Mouse (Mus musculus): ENCODE results near the gene Ccer2. TPM values are rescaled to one million over a fixed set of nuclear protein-coding genes. Genes with fewer than 3 reads are reported as not detected.

Gene Ccer2
- polyA plus RNA-seq (2014; fragmentation: Nextera tagmentation; extraction: Ambion mirVana): 1.5 and 2.0 TPM in 2 replicates

DNA sequence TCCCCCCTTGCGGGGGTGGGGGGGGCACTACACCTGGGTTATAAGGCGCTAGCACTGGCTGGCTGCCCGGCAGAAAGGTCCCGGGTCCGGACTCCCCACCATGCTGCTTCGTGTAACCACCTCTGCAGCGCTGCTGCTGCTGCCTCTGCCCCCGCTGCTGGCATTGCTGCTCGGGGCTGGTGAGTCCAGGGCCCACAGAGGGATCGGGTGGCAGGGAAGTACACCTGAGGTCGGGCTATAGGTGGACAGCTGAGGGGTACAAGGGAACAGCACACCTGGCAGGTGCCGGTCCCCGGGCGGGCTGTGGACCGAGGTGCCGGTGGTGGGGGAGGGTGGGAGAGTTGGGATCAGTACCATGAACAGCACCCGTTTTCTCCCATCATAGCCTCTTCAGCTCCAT lies at the start of gene Ccer2:
Gene Ccer2, plus strand, starts transcription at position 96 of the 400 bp plus-strand sequence.
- Histone ChIP-seq H3K4me1 (ENCODE audit: control insufficient read depth, insufficient read depth, low read length) (no peaks in the 10 kb centered on the region), H3K27me3 (ENCODE audit: control insufficient read depth, insufficient read depth, low read length) (peaks cover 5% of the 10 kb centered on the region; the same call in 1 of the 2 replicates), H3K4me3 (ENCODE audit: low read depth, low read length) (no peak within 1 kb of the TSS), H3K27ac (replicated peaks; ENCODE audit: low read depth, low read length) (no peak within 1 kb of the TSS), H3K36me3 (replicated peaks; ENCODE audit: control insufficient read depth, insufficient read depth, low read depth, low read length) (peaks cover 3% of the 10 kb centered on the region), H3K9ac (replicated peaks; ENCODE audit: low read length) (0 out of 2 replicates have a peak within 1 kb of the TSS, but pooled peaks have one; percentile 22), H3K4me2 (ENCODE audit: low read depth, low read length) (no peak within 1 kb of the TSS), H3K9me3 (replicated peaks; ENCODE audit: control insufficient read depth, low read length) (no peaks in the 10 kb centered on the region)
- WGBS: 4% methylated on average over 17 of the region's 17 CpGs
- peak; percentile 42 for DNase-seq (ENCODE audit: low spot score)
- no peak for ATAC-seq (replicated peaks; ENCODE audit: insufficient number of reproducible peaks, low FRiP score, low TSS enrichment, low read depth)

DNA sequence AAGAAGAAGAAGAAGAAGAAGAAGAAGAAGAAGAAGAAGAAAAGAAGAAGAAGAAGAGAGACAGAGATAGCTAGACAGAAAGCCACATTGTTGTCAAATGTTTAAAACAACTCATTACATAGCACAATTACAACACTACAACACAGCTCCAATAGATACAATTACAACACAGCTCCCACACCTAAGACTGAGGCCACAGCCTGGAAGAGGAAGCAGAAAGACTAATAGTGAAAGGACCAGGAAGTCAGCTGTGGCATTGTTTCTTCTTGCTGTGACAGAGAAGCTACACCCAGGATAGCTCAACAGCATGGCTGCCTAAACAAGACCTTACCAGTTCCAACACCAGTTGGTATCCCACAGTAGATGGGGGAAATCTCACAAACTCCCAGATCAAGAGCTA lies 46.5 kb upstream of the Ccer2 start:
- Histone ChIP-seq H3K27ac (replicated peaks; ENCODE audit: low read depth, low read length) (no peak overlapping the region), H3K9ac (replicated peaks; ENCODE audit: low read length) (no peak overlapping the region), H3K4me2 (ENCODE audit: low read depth, low read length) (no peak overlapping the region), H3K4me1 (ENCODE audit: control insufficient read depth, insufficient read depth, low read length) (no peaks in the 10 kb centered on the region), H3K4me3 (ENCODE audit: low read depth, low read length) (no peak overlapping the region), H3K36me3 (replicated peaks; ENCODE audit: control insufficient read depth, insufficient read depth, low read depth, low read length) (no peaks in the 10 kb centered on the region), H3K27me3 (ENCODE audit: control insufficient read depth, insufficient read depth, low read length) (no peaks in the 10 kb centered on the region), H3K9me3 (replicated peaks; ENCODE audit: control insufficient read depth, low read length) (no peaks in the 10 kb centered on the region)
- DNase-seq (ENCODE audit: low spot score): no peak
- ATAC-seq (replicated peaks; ENCODE audit: insufficient number of reproducible peaks, low FRiP score, low TSS enrichment, low read depth): no peak

GRCm38 (mm10) chr7:28710962-28711361 lies 45.0 kb upstream of the Ccer2 start:
- H3K9me3 ChIP-seq (replicated peaks; ENCODE audit: control insufficient read depth, low read length): no peaks in the 10 kb centered on the region
- no peak overlapping the region for H3K9ac ChIP-seq (replicated peaks; ENCODE audit: low read length)
- H3K27me3 ChIP-seq (ENCODE audit: control insufficient read depth, insufficient read depth, low read length): no peaks in the 10 kb centered on the region
- no peak overlapping the region for H3K27ac ChIP-seq (replicated peaks; ENCODE audit: low read depth, low read length)
- ATAC-seq (replicated peaks; ENCODE audit: insufficient number of reproducible peaks, low FRiP score, low TSS enrichment, low read depth) (no peak), DNase-seq (ENCODE audit: low spot score) (no peak)
- H3K4me2 ChIP-seq (ENCODE audit: low read depth, low read length): no peak overlapping the region
- H3K36me3 ChIP-seq (replicated peaks; ENCODE audit: control insufficient read depth, insufficient read depth, low read depth, low read length): no peaks in the 10 kb centered on the region
- H3K4me3 ChIP-seq (ENCODE audit: low read depth, low read length): no peak overlapping the region
- 69% methylated on average over 3 of the region's 3 CpGs for WGBS
- H3K4me1 ChIP-seq (ENCODE audit: control insufficient read depth, insufficient read depth, low read length): no peaks in the 10 kb centered on the region

- WGBS: 77% methylated on average over 5 of the region's 5 CpGs
- H3K4me3 ChIP-seq (ENCODE audit: low read depth, low read length): no peak overlapping the region
- DNase-seq (ENCODE audit: low spot score) (no peak), ATAC-seq (replicated peaks; ENCODE audit: insufficient number of reproducible peaks, low FRiP score, low TSS enrichment, low read depth) (no peak)
- H3K4me2 ChIP-seq (ENCODE audit: low read depth, low read length): no peak overlapping the region
- H3K9ac ChIP-seq (replicated peaks; ENCODE audit: low read length): no peak overlapping the region
- no peaks in the 10 kb centered on the region for H3K9me3 ChIP-seq (replicated peaks; ENCODE audit: control insufficient read depth, low read length)
- no peaks in the 10 kb centered on the region for H3K27me3 ChIP-seq (ENCODE audit: control insufficient read depth, insufficient read depth, low read length)
- H3K36me3 ChIP-seq (replicated peaks; ENCODE audit: control insufficient read depth, insufficient read depth, low read depth, low read length): no peaks in the 10 kb centered on the region
- H3K4me1 ChIP-seq (ENCODE audit: control insufficient read depth, insufficient read depth, low read length): no peaks in the 10 kb centered on the region
- H3K27ac ChIP-seq (replicated peaks; ENCODE audit: low read depth, low read length): no peak overlapping the region
Observed at GRCm38 (mm10) chr7:28714667-28715066, 41.3 kb upstream of the Ccer2 start.

GRCm38 (mm10) chr7:28715598-28715997 lies 40.4 kb upstream of the Ccer2 start:
- Histone ChIP-seq H3K27me3 (ENCODE audit: control insufficient read depth, insufficient read depth, low read length) (no peaks in the 10 kb centered on the region), H3K27ac (replicated peaks; ENCODE audit: low read depth, low read length) (no peak overlapping the region), H3K4me1 (ENCODE audit: control insufficient read depth, insufficient read depth, low read length) (no peaks in the 10 kb centered on the region), H3K9ac (replicated peaks; ENCODE audit: low read length) (no peak overlapping the region), H3K4me2 (ENCODE audit: low read depth, low read length) (no peak overlapping the region), H3K36me3 (replicated peaks; ENCODE audit: control insufficient read depth, insufficient read depth, low read depth, low read length) (no peaks in the 10 kb centered on the region), H3K9me3 (replicated peaks; ENCODE audit: control insufficient read depth, low read length) (no peaks in the 10 kb centered on the region), H3K4me3 (ENCODE audit: low read depth, low read length) (no peak overlapping the region)
- WGBS: 95% methylated on average over 2 of the region's 2 CpGs
- ATAC-seq (replicated peaks; ENCODE audit: insufficient number of reproducible peaks, low FRiP score, low TSS enrichment, low read depth) (no peak), DNase-seq (ENCODE audit: low spot score) (no peak)

- H3K4me1 ChIP-seq (ENCODE audit: control insufficient read depth, insufficient read depth, low read length): no peaks in the 10 kb centered on the region
- peak within 1 kb of the TSS; percentile 36 for H3K4me3 ChIP-seq (ENCODE audit: low read depth, low read length)
- ATAC-seq (replicated peaks; ENCODE audit: insufficient number of reproducible peaks, low FRiP score, low TSS enrichment, low read depth) (peak; percentile 66), DNase-seq (ENCODE audit: low spot score) (peak; percentile 82)
- H3K9me3 ChIP-seq (replicated peaks; ENCODE audit: control insufficient read depth, low read length): no peaks in the 10 kb centered on the region
- no peaks in the 10 kb centered on the region for H3K36me3 ChIP-seq (replicated peaks; ENCODE audit: control insufficient read depth, insufficient read depth, low read depth, low read length)
- H3K4me2 ChIP-seq (ENCODE audit: low read depth, low read length): peak within 1 kb of the TSS; percentile 73
- H3K27ac ChIP-seq (replicated peaks; ENCODE audit: low read depth, low read length): peak within 1 kb of the TSS; percentile 47; the same call in 1 of the 2 replicates
- peak within 1 kb of the TSS; percentile 73 for H3K9ac ChIP-seq (replicated peaks; ENCODE audit: low read length)
- WGBS: 2% methylated on average over 33 of the region's 36 CpGs
- no peaks in the 10 kb centered on the region for H3K27me3 ChIP-seq (ENCODE audit: control insufficient read depth, insufficient read depth, low read length)
Observed at GRCm38 (mm10) chr7:28716590-28717281, 39.2 kb upstream of the Ccer2 start, which contains the start of gene Fbxo17. TSS of gene Fbxo17 (plus strand) at chr7:28716804.

DNA sequence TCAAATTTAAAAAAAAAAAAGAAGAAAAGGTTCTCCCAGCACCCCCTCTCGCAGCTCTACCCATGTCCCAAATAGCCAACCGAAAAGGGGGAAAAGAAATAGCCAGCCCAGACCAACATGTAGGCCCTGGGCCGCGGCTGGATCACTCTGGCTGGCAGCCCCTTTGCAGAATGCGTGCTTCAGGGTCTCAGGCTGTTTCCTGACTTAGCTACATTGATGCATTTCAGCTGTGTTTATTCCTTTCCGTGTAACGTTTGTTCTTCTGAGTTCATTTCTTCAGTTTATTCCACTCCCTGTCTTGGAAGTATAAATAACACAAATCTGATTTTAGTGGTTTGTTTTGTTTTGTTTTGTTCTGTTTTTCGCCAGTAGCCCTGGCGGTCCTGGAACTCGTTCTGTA lies 38.2 kb upstream of the Ccer2 start:
- Histone ChIP-seq H3K9me3 (replicated peaks; ENCODE audit: control insufficient read depth, low read length) (no peaks in the 10 kb centered on the region), H3K4me1 (ENCODE audit: control insufficient read depth, insufficient read depth, low read length) (no peaks in the 10 kb centered on the region), H3K27me3 (ENCODE audit: control insufficient read depth, insufficient read depth, low read length) (no peaks in the 10 kb centered on the region), H3K4me2 (ENCODE audit: low read depth, low read length) (no peak overlapping the region), H3K9ac (replicated peaks; ENCODE audit: low read length) (no peak overlapping the region), H3K4me3 (ENCODE audit: low read depth, low read length) (no peak overlapping the region), H3K27ac (replicated peaks; ENCODE audit: low read depth, low read length) (no peak overlapping the region), H3K36me3 (replicated peaks; ENCODE audit: control insufficient read depth, insufficient read depth, low read depth, low read length) (no peaks in the 10 kb centered on the region)
- DNase-seq (ENCODE audit: low spot score) (no peak), ATAC-seq (replicated peaks; ENCODE audit: insufficient number of reproducible peaks, low FRiP score, low TSS enrichment, low read depth) (no peak)
- WGBS: 84% methylated on average over 10 of the region's 10 CpGs

DNA sequence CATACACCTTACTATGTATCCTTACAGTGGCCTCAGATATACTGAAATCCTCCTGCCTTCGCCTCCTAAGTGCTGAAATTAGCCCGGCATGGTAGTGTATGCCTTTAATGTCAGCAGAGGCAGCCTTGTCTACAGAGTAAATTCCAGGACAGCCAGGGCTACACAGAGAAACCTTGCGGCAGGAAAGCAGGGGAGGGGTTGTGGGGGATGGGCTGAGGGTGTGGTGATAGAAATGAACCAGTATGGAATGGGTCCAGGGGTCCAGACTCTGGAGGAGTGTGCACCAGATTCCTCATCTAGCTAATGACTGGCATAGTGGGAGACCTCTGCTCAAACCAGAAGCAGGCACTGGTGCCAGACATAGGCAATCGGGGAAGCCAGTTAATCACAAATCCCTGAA lies 36.8 kb upstream of the Ccer2 start:
- ATAC-seq (replicated peaks; ENCODE audit: insufficient number of reproducible peaks, low FRiP score, low TSS enrichment, low read depth) (no peak), DNase-seq (ENCODE audit: low spot score) (no peak)
- H3K36me3 ChIP-seq (replicated peaks; ENCODE audit: control insufficient read depth, insufficient read depth, low read depth, low read length): no peaks in the 10 kb centered on the region
- H3K9me3 ChIP-seq (replicated peaks; ENCODE audit: control insufficient read depth, low read length): no peaks in the 10 kb centered on the region
- no peaks in the 10 kb centered on the region for H3K27me3 ChIP-seq (ENCODE audit: control insufficient read depth, insufficient read depth, low read length)
- H3K27ac ChIP-seq (replicated peaks; ENCODE audit: low read depth, low read length): no peak overlapping the region
- 45% methylated on average over 4 of the region's 4 CpGs for WGBS
- H3K9ac ChIP-seq (replicated peaks; ENCODE audit: low read length): no peak overlapping the region
- H3K4me2 ChIP-seq (ENCODE audit: low read depth, low read length): no peak overlapping the region
- no peak overlapping the region for H3K4me3 ChIP-seq (ENCODE audit: low read depth, low read length)
- no peaks in the 10 kb centered on the region for H3K4me1 ChIP-seq (ENCODE audit: control insufficient read depth, insufficient read depth, low read length)
